Mouse (Mus musculus): Measurements from ENCODE around the gene Pknox1. TPM values are rescaled to one million over a fixed set of nuclear protein-coding genes. Genes with fewer than 3 reads are reported as not detected.

The Pknox1 gene
- polyA plus RNA-seq, 1 experiment, result 19.3 TPM

DNA sequence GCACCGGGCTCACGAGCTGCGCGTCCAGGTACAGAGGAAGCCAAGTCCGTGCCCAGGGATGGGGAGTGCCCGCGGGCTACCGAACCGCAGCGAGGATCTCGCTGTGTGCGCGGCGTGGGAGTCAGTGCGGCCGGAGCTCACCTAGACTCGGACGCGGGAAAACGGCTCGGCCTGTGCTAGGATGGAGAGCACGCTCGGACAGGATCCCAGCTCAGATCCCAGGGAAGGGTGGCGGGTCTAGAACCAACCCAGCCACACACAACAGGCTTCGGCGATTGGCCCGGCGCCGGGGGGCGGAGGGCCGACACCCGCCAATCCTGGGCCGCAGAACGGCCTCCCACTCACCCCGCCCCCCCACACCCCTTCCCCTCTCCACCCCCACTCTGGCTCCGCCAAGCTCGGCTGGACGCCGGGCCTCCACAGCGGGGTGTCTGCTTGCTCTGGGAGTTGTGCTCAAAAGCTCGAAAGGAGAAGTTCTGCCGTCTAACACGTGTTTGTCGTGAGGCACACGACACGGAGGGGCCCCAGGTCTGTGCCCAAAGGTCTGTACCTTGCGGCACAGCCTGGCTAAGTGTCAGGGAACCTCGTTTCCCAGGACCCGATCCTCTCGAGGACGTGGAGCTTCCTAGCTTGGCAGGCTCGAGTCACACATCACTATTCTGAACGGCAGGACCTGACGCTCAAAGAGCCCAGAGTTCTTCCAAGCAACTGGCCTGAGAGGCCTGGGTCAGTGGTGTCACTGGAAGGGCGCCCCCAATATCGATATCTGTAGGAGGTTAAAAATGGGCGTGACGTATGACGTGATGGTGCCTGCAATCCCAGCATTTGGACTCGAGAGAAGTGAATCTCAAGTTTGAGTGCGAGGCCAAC, 72.6 kb downstream of the Pknox1 start, which contains the start of gene Cbs:
Cbs (minus strand) TSS at position 297 of the 870 bp plus-strand sequence.
- H3K4me1 ChIP-seq (ENCODE audit: control insufficient read depth, insufficient read depth, low read length), result peaks cover 2% of the 10 kb centered on the region
- WGBS, result 6% methylated on average over 61 of the region's 61 CpGs
- TF ChIP-seq POLR2A (IDR thresholded peaks at IDR 0.05; ENCODE audit: borderline replicate concordance, control insufficient read depth, low read depth, low read length) (peak; percentile 20; the same call in 1 of the 2 replicates), CTCF (IDR thresholded peaks at IDR 0.05; ENCODE audit: control insufficient read depth, insufficient read depth, low read length) (no peak)
- H3K27ac ChIP-seq (ENCODE audit: control insufficient read depth, insufficient read depth, low read depth, low read length, poor library complexity), result no peak within 1 kb of the TSS
- H3K4me3 ChIP-seq (replicated peaks; ENCODE audit: control insufficient read depth, low read depth, low read length), result no peak within 1 kb of the TSS

DNA sequence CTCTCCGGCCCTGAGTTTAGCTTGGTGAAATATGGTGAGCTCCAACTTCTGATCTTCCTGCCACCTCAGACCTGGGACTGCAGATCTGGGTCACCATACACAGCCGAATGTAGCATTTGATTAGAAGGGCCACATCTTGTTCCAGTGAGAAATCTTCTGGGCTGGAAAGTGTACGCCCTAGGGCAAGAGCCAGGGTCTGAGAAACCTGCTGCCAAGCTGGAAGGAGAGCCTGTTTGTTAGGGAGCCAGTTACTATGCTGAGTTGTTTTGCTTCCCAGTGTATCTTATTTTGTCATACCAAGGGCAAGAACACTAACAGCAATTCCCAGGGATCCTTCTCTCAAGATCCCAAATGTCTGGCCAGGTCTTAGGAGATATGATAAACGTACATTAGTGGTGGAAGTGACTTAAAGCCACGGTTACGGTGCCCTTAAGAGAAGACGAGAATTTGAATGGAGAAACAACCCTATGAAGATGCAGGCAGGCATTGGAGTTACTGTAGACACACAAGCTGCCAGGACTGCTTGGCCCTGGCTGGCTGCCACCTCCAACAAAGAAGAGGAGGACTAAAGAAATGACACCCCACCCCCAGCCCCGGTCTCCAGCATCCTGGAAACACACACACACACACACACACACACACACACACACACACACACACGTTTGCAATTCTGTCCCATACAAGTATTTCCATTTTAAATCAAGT, 73.5 kb downstream of the Pknox1 start:
- no peak overlapping the region for H3K4me3 ChIP-seq (replicated peaks; ENCODE audit: control insufficient read depth, low read depth, low read length)
- no peak for TF ChIP-seq POLR2A (IDR thresholded peaks at IDR 0.05; ENCODE audit: borderline replicate concordance, control insufficient read depth, low read depth, low read length)
- no peak for TF ChIP-seq CTCF (IDR thresholded peaks at IDR 0.05; ENCODE audit: control insufficient read depth, insufficient read depth, low read length)
- 65% methylated on average over 9 of the region's 9 CpGs for WGBS
- H3K4me1 ChIP-seq (ENCODE audit: control insufficient read depth, insufficient read depth, low read length), result peaks cover 2% of the 10 kb centered on the region
- no peak overlapping the region for H3K27ac ChIP-seq (ENCODE audit: control insufficient read depth, insufficient read depth, low read depth, low read length, poor library complexity)

DNA sequence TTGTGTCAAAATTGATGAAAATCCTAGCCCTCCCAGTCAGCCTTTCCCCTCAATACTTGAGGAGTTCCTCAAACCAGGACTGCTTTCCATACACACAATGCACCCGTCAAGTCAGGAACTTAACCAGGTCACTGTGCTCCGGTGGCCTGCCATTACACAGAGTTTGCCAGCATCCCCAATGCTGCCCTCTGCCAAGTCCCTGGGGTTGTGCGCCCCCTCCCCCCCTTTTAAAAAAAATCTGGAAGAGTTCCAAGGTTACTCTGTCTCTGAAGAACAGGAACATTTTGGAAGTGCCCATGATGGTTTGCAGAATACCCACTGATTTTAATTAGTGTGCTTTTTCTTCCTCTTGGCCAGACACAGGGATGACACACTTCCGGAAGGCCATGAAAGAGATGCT, 75.1 kb downstream of the Pknox1 start:
- TF ChIP-seq POLR2A (IDR thresholded peaks at IDR 0.05; ENCODE audit: borderline replicate concordance, control insufficient read depth, low read depth, low read length) (no peak), CTCF (IDR thresholded peaks at IDR 0.05; ENCODE audit: control insufficient read depth, insufficient read depth, low read length) (no peak)
- H3K4me1 ChIP-seq (ENCODE audit: control insufficient read depth, insufficient read depth, low read length), result peaks cover 2% of the 10 kb centered on the region
- H3K4me3 ChIP-seq (replicated peaks; ENCODE audit: control insufficient read depth, low read depth, low read length), result no peak overlapping the region
- H3K27ac ChIP-seq (ENCODE audit: control insufficient read depth, insufficient read depth, low read depth, low read length, poor library complexity), result no peak overlapping the region
- WGBS, result 55% methylated on average over 4 of the region's 4 CpGs

DNA sequence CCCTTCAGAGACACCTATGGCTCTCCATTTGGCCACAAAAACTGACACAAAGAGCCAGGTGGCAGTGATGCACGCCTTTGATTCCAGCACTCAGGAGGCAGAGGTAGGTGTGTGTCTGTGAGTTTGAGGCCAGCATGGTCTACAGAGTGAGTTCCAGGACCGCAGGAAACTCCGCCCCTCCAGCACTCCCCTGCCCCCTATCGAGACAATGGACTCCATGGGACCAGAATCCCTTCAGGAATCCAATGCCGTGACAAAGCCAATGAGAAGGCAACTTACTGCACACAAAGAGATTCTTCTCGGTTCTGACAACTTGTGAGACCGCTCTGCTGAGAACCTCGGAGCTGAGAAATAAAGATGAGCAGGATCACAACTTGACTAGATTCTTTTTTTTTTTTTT, 77.8 kb downstream of the Pknox1 start:
- no peak overlapping the region for H3K27ac ChIP-seq (ENCODE audit: control insufficient read depth, insufficient read depth, low read depth, low read length, poor library complexity)
- 64% methylated on average over 8 of the region's 8 CpGs for WGBS
- H3K4me3 ChIP-seq (replicated peaks; ENCODE audit: control insufficient read depth, low read depth, low read length), result no peak overlapping the region
- no peak for TF ChIP-seq CTCF (IDR thresholded peaks at IDR 0.05; ENCODE audit: control insufficient read depth, insufficient read depth, low read length)
- TF ChIP-seq POLR2A (IDR thresholded peaks at IDR 0.05; ENCODE audit: borderline replicate concordance, control insufficient read depth, low read depth, low read length), result no peak
- H3K4me1 ChIP-seq (ENCODE audit: control insufficient read depth, insufficient read depth, low read length), result no peaks in the 10 kb centered on the region; the same call in 1 of the 2 replicates

DNA sequence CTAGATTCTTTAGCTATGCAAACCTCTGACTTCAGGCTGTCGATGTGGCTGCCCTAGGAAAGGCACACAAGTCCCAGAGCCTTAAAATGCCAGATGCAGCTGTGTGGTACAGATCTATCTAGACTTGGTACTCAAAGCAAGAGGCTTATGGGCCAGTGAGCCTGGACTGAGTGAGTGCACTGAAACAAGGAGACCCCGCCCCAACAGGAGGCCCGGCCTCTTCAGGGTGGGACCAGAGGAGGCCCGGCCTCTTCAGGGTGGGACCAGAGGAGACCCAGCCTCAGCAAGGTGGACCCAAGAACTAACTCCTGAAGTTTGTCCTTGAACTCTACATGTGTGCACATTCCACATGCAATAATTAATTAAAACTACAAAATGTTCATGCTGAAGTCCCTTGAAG, 78.4 kb downstream of the Pknox1 start:
- Histone ChIP-seq H3K27ac (ENCODE audit: control insufficient read depth, insufficient read depth, low read depth, low read length, poor library complexity) (no peak overlapping the region), H3K4me3 (replicated peaks; ENCODE audit: control insufficient read depth, low read depth, low read length) (no peak overlapping the region), H3K4me1 (ENCODE audit: control insufficient read depth, insufficient read depth, low read length) (no peaks in the 10 kb centered on the region)
- WGBS, result 71% methylated on average over 4 of the region's 4 CpGs
- TF ChIP-seq POLR2A (IDR thresholded peaks at IDR 0.05; ENCODE audit: borderline replicate concordance, control insufficient read depth, low read depth, low read length) (no peak), CTCF (IDR thresholded peaks at IDR 0.05; ENCODE audit: control insufficient read depth, insufficient read depth, low read length) (no peak)

DNA sequence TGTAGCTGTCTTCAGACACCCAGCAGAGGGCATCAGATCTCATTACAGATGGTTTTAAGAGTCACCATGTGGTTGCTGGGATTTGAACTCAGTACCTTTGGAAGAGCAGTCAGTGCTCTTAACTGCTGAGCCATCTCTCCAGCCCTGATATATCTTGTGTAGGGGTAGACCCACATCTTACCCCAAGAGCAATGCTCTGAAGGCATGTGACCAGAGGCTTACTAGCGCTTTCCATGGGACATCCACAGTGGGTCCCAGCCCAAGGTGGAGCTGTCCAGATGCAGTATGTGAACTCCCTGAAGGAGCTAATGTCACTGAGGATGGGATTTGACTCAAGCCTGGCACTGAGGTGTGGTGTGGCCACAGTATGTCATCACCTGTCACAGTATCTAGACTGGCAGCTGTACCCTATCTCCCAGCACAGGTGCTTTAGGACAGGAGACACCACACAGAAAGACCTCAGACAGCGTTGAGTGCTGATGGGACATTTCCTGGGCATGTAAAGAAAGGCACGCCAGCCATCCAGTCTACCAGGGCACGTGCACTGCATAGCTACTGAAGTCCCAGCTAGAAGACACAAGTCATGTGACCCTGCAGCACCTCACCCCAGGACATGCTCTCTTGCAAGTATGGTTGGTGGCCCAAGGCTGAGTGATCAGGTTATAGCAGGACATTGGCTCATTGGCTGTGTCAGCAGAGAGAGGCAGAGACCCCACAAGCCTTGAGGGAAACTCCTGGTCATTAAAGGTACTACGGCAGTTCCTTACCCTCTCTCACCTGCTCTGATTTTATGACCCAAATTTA, 81.9 kb downstream of the Pknox1 start:
- H3K4me3 ChIP-seq (replicated peaks; ENCODE audit: control insufficient read depth, low read depth, low read length), result no peak overlapping the region
- H3K27ac ChIP-seq (ENCODE audit: control insufficient read depth, insufficient read depth, low read depth, low read length, poor library complexity), result no peak overlapping the region
- TF ChIP-seq CTCF (IDR thresholded peaks at IDR 0.05; ENCODE audit: control insufficient read depth, insufficient read depth, low read length), result no peak
- peaks cover 3% of the 10 kb centered on the region; the same call in 1 of the 2 replicates for H3K4me1 ChIP-seq (ENCODE audit: control insufficient read depth, insufficient read depth, low read length)
- WGBS, result 91% methylated on average over 5 of the region's 5 CpGs

DNA sequence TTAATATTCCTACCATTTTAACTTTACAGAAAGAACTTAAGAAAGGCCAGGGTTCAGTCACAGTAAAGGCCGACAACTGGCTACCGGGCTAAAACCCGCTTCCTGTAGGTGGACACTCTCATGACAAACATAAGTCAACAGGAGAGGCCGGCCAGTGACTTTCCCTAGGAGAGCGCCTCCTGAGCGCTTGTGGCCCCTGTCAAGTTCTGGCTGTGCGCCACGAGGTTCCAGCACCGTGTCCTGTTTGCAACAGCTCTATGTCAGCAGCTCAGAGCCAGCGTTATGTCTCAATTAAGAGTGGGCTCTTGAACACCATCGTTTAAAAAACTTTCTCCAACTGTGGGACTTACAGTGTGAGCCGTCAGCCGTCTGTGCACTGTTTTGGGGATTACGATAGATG, 87.6 kb downstream of the Pknox1 start:
- Histone ChIP-seq H3K27ac (ENCODE audit: control insufficient read depth, insufficient read depth, low read depth, low read length, poor library complexity) (no peak overlapping the region), H3K4me1 (ENCODE audit: control insufficient read depth, insufficient read depth, low read length) (peaks cover 10% of the 10 kb centered on the region), H3K4me3 (replicated peaks; ENCODE audit: control insufficient read depth, low read depth, low read length) (no peak overlapping the region)
- WGBS, result 77% methylated on average over 14 of the region's 14 CpGs
- TF ChIP-seq POLR2A (IDR thresholded peaks at IDR 0.05; ENCODE audit: borderline replicate concordance, control insufficient read depth, low read depth, low read length), result no peak
- TF ChIP-seq CTCF (IDR thresholded peaks at IDR 0.05; ENCODE audit: control insufficient read depth, insufficient read depth, low read length), result no peak

DNA sequence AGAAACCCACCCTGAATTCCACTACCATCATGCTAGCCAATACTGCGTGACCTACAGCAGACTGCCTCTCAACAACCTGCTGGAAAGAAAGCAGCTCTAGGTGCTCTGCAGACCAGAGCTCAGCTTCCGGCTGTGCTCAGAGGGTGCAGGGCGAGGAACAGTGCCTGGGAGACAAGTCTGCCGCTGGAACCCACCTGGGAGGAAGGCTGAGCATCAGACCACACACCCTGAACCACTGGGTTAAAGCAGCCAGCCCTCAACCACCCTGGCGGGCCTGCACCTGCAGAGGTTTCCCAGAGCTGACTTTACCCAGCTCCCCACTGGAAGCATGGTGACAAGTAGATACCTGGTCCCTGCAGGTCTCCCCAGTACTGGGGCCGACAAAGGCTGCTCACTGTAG, 88.7 kb downstream of the Pknox1 start:
- TF ChIP-seq CTCF (IDR thresholded peaks at IDR 0.05; ENCODE audit: control insufficient read depth, insufficient read depth, low read length) (no peak), POLR2A (IDR thresholded peaks at IDR 0.05; ENCODE audit: borderline replicate concordance, control insufficient read depth, low read depth, low read length) (no peak)
- Histone ChIP-seq H3K27ac (ENCODE audit: control insufficient read depth, insufficient read depth, low read depth, low read length, poor library complexity) (0 out of 2 replicates have a peak overlapping the region, but pooled peaks have one; percentile 28), H3K4me1 (ENCODE audit: control insufficient read depth, insufficient read depth, low read length) (peaks cover 11% of the 10 kb centered on the region), H3K4me3 (replicated peaks; ENCODE audit: control insufficient read depth, low read depth, low read length) (no peak overlapping the region)
- 84% methylated on average over 6 of the region's 6 CpGs for WGBS

Measured in bone marrow, adult 2 months (tissue).